In the genomic region with DNA sequence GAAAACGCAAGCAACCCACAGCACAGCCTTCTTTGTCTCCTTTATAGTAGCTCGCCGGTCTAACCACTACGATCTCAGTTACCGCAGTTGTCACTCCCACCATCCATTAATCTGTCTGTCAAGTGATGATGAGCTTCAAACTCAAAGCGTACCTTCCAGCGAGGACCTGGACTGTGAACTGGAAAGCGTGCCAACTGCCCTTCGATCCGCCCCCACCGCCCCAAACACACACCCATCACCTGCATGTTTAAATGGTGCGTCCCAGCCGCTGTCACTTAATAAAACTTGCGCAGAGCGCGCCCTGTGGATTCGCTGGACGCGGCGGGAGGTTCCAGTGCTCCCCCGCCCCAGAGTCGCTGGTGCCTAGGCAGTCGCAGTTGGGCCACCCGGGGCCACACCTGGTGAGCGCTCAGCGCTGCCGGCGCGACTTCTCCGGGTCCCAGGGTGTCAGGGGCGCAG, we compare ENCODE assay signal across 8 mouse cellular contexts. TPM values are rescaled to one million over a fixed set of nuclear protein-coding genes. Genes with fewer than 3 reads are reported as not detected.
DNase-seq lines count a peak whose midpoint lies in the region; ATAC-seq and TF ChIP-seq lines count a peak whose summit lies in the region.

TSS of gene Slc5a8 (plus strand) at position 361 of the 459 bp plus-strand sequence.

- no peak for TF ChIP-seq CTCF in lung, adult 2 months (IDR thresholded peaks at IDR 0.05; ENCODE audit: insufficient read depth, low read length)

- H3K27ac ChIP-seq in lung, embryonic 16.5 days (ENCODE audit: low read length) = no peak within 1 kb of the TSS
- H3K27ac ChIP-seq in hindbrain, embryonic 15.5 days (replicated peaks) = no peak within 1 kb of the TSS
- no peak within 1 kb of the TSS for H3K27ac ChIP-seq in limb, embryonic 14.5 days (replicated peaks; ENCODE audit: low read depth, low read length)

- 2% methylated on average over 31 of the region's 31 CpGs for WGBS in lung, embryonic 16.5 days
- 5% methylated on average over 31 of the region's 31 CpGs for WGBS in lung, adult 2 months
- 5% methylated on average over 31 of the region's 31 CpGs for WGBS in hindbrain, embryonic 15.5 days
- 2% methylated on average over 31 of the region's 31 CpGs for WGBS in limb, embryonic 14.5 days

- no peak for DNase-seq in lung, adult 2 months
- no peak for DNase-seq in limb, embryonic 14.5 days (ENCODE audit: low spot score)
- DNase-seq in testis, postnatal 10 days (ENCODE audit: low spot score) = peak; percentile 38
- DNase-seq in urinary bladder, postnatal 10 days (ENCODE audit: low spot score) = no peak
- no peak for DNase-seq in layer of hippocampus, postnatal 25 days (ENCODE audit: extremely low spot score in 1 of 2, low spot score in 1 of 2)
- no peak for DNase-seq in B cell, adult 2 months

- H3K36me3 ChIP-seq in lung, embryonic 16.5 days (ENCODE audit: control insufficient read depth, insufficient read depth, low read length) = no peaks in the 10 kb centered on the region
- no peaks in the 10 kb centered on the region for H3K36me3 ChIP-seq in hindbrain, embryonic 15.5 days
- H3K36me3 ChIP-seq in limb, embryonic 14.5 days (ENCODE audit: control insufficient read depth, insufficient read depth, low read length) = no peaks in the 10 kb centered on the region

- no peak within 1 kb of the TSS for H3K9ac ChIP-seq in lung, embryonic 16.5 days (ENCODE audit: low read length)
- 0 out of 2 replicates have a peak within 1 kb of the TSS, but pooled peaks have one; percentile 2 for H3K9ac ChIP-seq in hindbrain, embryonic 15.5 days
- H3K9ac ChIP-seq in limb, embryonic 14.5 days (ENCODE audit: low read depth, low read length, severe bottlenecking) = no peak within 1 kb of the TSS

- peak within 1 kb of the TSS; percentile 27 for H3K4me3 ChIP-seq in lung, embryonic 16.5 days (ENCODE audit: low read length)
- H3K4me3 ChIP-seq in lung, adult 2 months (replicated peaks; ENCODE audit: extremely low read depth, low read depth, low read length) = no peak within 1 kb of the TSS
- peak within 1 kb of the TSS; percentile 45 for H3K4me3 ChIP-seq in hindbrain, embryonic 15.5 days
- H3K4me3 ChIP-seq in limb, embryonic 14.5 days (replicated peaks; ENCODE audit: low read length) = peak within 1 kb of the TSS; percentile 28

- H3K4me1 ChIP-seq in lung, embryonic 16.5 days (replicated peaks; ENCODE audit: control insufficient read depth, insufficient read depth, low read length) = no peaks in the 10 kb centered on the region
- H3K4me1 ChIP-seq in lung, adult 2 months (ENCODE audit: control insufficient read depth, insufficient read depth, low read length) = no peaks in the 10 kb centered on the region
- peaks cover 10% of the 10 kb centered on the region for H3K4me1 ChIP-seq in hindbrain, embryonic 15.5 days (replicated peaks)
- no peaks in the 10 kb centered on the region for H3K4me1 ChIP-seq in limb, embryonic 14.5 days (ENCODE audit: control insufficient read depth, insufficient read depth, low read length)

- TF ChIP-seq POLR2A in lung, adult 2 months (IDR thresholded peaks at IDR 0.05; ENCODE audit: borderline replicate concordance, extremely low read depth, low read depth, low read length) = no peak
- TF ChIP-seq POLR2A in limb, embryonic 14.5 days (IDR thresholded peaks at IDR 0.05; ENCODE audit: borderline replicate concordance, extremely low read depth, insufficient read depth, insufficient read length) = no peak

- H3K4me2 ChIP-seq in lung, embryonic 16.5 days (ENCODE audit: low read depth, low read length) = peak within 1 kb of the TSS; percentile 26
- peak within 1 kb of the TSS; percentile 94 for H3K4me2 ChIP-seq in hindbrain, embryonic 15.5 days
- H3K4me2 ChIP-seq in limb, embryonic 14.5 days (replicated peaks; ENCODE audit: low read depth, low read length, severe bottlenecking) = peak within 1 kb of the TSS; percentile 42

- peaks cover 24% of the 10 kb centered on the region for H3K27me3 ChIP-seq in lung, embryonic 16.5 days (ENCODE audit: control insufficient read depth, insufficient read depth, low read depth, low read length)
- H3K27me3 ChIP-seq in hindbrain, embryonic 15.5 days = peaks cover 24% of the 10 kb centered on the region
- H3K27me3 ChIP-seq in limb, embryonic 14.5 days (ENCODE audit: control insufficient read depth, insufficient read depth, low read length) = peaks cover 28% of the 10 kb centered on the region

- no peak for ATAC-seq in lung, embryonic 16.5 days (ENCODE audit: low read depth)
- no peak for ATAC-seq in hindbrain, embryonic 15.5 days (ENCODE audit: low FRiP score, low read depth)
- no peak for ATAC-seq in limb, embryonic 14.5 days (ENCODE audit: low FRiP score, low read depth)

- no peaks in the 10 kb centered on the region for H3K9me3 ChIP-seq in lung, embryonic 16.5 days (ENCODE audit: control insufficient read depth, low read length)
- no peaks in the 10 kb centered on the region for H3K9me3 ChIP-seq in hindbrain, embryonic 15.5 days
- H3K9me3 ChIP-seq in limb, embryonic 14.5 days (ENCODE audit: control insufficient read depth, low read length) = no peaks in the 10 kb centered on the region

RNA-seq across cellular contexts. Expression of gene Slc5a8, which starts in this region (rescaled TPM):
- 0.05 and 0.08 TPM in 2 replicates for polyA plus RNA-seq in lung, embryonic 16.5 days (2015; fragmentation: Nextera tagmentation; extraction: Ambion mirVana)
- polyA plus RNA-seq in lung, adult 2 months (2012; rRNA removed) = 0.17 and 0.52 TPM in 2 replicates
- polyA plus RNA-seq in hindbrain, embryonic 15.5 days (2015; fragmentation: Nextera tagmentation; extraction: Ambion mirVana) = 0.04 and 0.08 TPM in 2 replicates
- polyA plus RNA-seq in limb, embryonic 14.5 days (2012; rRNA removed) = 0.03 TPM in 2 replicates
- polyA plus RNA-seq in limb, embryonic 14.5 days (2014; fragmentation: Nextera tagmentation; extraction: Ambion mirVana) = 0.11 and 0.15 TPM in 2 replicates
- under 1 TPM in 1 of 2 experiments, not detected in 1; 0.07 TPM for total RNA-seq in layer of hippocampus, postnatal 25 days (2021)

Comparison
In these comparisons a context has a peak if more than half of its experiments do, and no peak if none do; other contexts are left out.
1. H3K4me2 ChIP-seq: peak in every context shown above with its lines; median percentile 94 in hindbrain, embryonic 15.5 days; 42 in limb, embryonic 14.5 days; 26 in lung, embryonic 16.5 days.